Mouse (Mus musculus) ES-Bruce4 (cell line): ENCODE results near the gene Gm42517.

Experiments used
- CTCF ChIP-seq: IDR thresholded peaks from one replicate; pipeline ENCODE4 v1.8.1; 2011; ENCODE audit warnings: low read depth, low read length
- EP300 ChIP-seq: IDR thresholded peaks from 2 replicates; pipeline ENCODE4 v1.6.1; 2011; ENCODE audit warnings: low read depth, low read length; ENCODE audit not compliant: insufficient read depth
- POLR2A ChIP-seq: IDR thresholded peaks from one replicate; pipeline ENCODE4 v1.8.1; 2011; ENCODE audit warnings: low read length; ENCODE audit not compliant: insufficient read depth

- TF ChIP-seq EP300 (no peak), CTCF (no peak), POLR2A (no peak)
Measured at GRCm38 (mm10) chr5:108366328-108366983, 1.3 kb downstream of the Gm42517 start.
